Mouse (Mus musculus) gastrocnemius, postnatal 36 days (tissue): ENCODE data around the gene Hdac4. TPM values are rescaled to one million over a fixed set of nuclear protein-coding genes. Genes with fewer than 3 reads are reported as not detected.
A peak's percentile ranks its signal among the peaks of the same experiment; 100 is the strongest.

Experiments used
- DNase-seq, 2 experiments: peaks; one replicate each; pipeline ENCODE4 v3.0.0; 2022
- intact Hi-C: fragments of 180-260 bp; cut with DNase I; formaldehyde crosslinking; loops from one replicate; pipeline ENCODE4 v1.15.1; 2025
- total RNA-seq, 2 experiments: library from RNA; stranded (reverse); gene quantifications; 2 replicates each; pipeline ENCODE4 v1.2.3; 2021

Hdac4 gene
- total RNA-seq, 2 experiments from 2014 or later = 43.4 to 50.5 TPM

DNA sequence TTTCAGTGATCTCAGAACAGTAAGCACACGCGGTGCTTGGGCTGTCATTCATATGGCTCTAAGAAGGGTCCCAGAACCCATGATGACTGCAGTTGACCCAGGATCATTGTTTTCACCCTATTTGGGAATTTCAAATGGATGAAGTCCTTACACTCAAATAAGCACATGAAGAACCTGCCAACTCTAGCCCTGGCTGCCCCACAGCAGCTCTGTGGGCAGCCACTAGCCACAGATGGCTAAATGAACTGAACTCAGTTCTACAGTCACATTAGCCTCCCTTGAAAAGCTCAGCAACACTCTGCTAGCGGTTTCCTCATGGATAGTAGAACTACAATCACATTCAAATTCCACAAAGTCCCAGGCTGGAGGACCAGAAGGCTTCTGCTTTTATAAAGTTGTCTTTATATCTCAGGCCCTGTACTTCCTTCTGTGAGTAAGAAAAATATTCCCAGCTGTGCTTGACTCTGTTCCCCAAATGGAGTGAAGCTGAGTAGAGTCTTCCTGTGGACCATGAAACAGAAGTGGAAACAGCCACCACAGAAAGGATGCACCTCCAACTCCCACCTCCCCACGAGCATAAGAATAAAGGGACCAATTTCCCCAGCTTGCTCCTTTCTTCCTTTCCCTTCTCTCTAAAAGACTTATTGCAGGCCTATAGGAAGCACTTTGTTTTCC, 88.9 kb downstream of the Hdac4 start:
- intact Hi-C loops = no loop called here
- no peak for DNase-seq

GRCm38 (mm10) chr1:92104718-92105117, 90.8 kb downstream of the Hdac4 start:
- intact Hi-C loops = loop anchor here (5.0 kb wide), 1 partner anchor 87 kb away; no protein-coding TSS in a partner anchor
- no peak for DNase-seq

DNA sequence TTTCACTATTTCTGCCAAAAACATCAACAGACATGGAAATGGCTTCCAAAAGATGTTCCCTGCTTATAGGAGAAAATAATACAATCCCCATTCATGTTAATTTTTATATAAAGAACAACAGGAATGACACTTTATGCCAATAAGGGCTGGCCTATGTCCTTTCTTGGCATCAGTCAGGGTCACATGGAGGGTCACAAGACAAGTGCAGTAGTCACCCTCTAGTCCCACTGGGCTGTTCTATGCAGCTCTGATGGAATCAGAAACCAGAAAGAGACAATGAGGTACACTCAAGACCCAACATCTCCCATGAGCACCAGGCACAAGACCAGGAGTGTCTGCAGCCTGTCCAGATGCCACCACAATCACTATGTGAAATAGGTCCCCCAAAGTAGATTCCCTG, 91.5 kb downstream of the Hdac4 start:
- no peak for DNase-seq
- intact Hi-C loops = loop anchor here (5.0 kb wide), 1 partner anchor 87 kb away; no protein-coding TSS in a partner anchor

DNA sequence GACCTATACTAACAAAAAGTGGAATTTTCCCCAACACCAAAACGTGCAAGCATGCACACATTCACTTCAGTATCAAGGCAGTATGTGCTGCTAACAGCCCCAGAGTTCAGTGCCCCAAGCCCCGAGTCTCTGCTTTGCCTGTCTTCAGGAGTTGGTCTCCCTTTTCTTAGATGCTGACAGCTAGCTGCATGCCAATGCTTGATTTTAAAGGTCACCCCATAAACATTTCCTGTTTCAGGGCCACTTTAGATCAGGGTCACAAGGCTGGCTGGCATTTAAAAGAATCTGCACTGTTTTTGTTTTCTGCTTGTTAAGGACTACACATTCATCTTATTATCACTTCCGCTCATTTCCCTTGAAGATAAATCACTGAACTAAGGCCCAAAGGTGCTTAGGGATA, 92.1 kb downstream of the Hdac4 start:
- no peak for DNase-seq
- intact Hi-C loops = loop anchor here (5.0 kb wide), 1 partner anchor 86 kb away; no protein-coding TSS in a partner anchor

DNA sequence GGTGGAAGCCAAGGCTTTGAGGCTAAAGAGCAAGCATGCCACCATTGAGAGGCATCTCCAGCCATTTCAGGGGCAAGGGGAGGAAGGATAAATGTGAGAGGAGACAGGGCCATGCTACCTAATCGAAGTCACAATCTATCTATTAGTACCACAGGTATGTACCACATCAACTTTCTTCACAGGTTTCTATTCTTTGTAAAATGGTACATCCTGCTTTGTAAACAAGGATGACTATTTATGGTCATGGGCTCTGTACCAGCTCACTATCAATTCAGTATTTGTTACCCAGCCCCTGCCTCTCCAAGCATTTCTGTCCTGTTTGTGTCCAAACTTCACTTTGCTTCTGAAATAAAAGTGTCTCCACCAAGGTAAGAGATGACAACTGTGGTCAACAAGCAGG, 92.7 kb downstream of the Hdac4 start:
- intact Hi-C loops = loop anchor here (5.0 kb wide), 1 partner anchor 86 kb away; no protein-coding TSS in a partner anchor
- no peak for DNase-seq

- intact Hi-C loops = loop anchor here (5.0 kb wide), 1 partner anchor 83 kb away; no protein-coding TSS in a partner anchor
- DNase-seq = peak in 1 of 2 experiments; percentile 44
These were observed 95.1 kb downstream of the Hdac4 start for GRCm38 (mm10) chr1:92100371-92100891.

DNA sequence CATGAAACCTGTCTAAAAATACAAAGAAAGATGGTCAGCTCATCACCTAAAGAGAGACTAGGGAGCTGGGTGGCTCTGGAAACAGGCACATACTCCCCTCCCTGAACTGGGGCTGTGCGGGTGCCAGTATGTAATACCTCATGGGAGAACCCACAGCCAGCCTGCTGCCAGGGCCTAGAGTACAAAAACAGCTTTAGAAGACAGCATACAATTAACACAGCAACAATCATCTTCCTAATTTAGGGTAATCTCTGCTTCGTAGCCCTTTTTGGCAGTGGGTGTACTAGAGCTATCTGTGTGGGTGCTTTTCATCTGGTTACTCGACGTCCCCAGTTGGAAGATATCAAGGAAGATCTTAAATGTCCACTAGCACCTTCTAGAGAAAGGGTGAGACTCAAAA, 95.5 kb downstream of the Hdac4 start:
- intact Hi-C loops = loop anchor here (5.0 kb wide), 3 partner anchors 77 to 247 kb away; no protein-coding TSS in a partner anchor
- DNase-seq = no peak

GRCm38 (mm10) chr1:92099502-92099901, 96.0 kb downstream of the Hdac4 start:
- DNase-seq = peak; percentile 64 to 70
- intact Hi-C loops = loop anchor here (5.0 kb wide), 2 partner anchors 78 to 248 kb away; no protein-coding TSS in a partner anchor

DNA sequence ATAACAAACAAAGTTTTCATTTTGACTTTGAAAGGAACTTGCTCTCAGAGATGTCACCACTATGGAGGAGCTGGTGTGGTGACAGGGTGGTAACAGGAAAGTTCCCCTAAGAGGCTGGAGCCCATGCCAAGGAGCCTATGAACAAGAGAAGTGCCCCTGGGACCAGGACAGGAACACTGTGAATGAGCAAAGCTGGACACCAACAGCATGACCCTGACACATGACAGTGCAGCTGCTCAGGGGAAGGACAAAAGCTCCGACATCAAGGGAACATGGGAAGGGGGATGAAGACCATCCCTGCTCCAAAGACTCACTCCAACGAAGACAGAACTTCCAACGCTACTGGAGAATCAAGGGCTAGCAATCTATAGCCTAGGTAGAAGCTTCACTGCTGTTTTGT, 97.0 kb downstream of the Hdac4 start:
- no peak for DNase-seq
- intact Hi-C loops = loop anchor here (5.0 kb wide), 2 partner anchors 79 to 249 kb away; no protein-coding TSS in a partner anchor

DNA sequence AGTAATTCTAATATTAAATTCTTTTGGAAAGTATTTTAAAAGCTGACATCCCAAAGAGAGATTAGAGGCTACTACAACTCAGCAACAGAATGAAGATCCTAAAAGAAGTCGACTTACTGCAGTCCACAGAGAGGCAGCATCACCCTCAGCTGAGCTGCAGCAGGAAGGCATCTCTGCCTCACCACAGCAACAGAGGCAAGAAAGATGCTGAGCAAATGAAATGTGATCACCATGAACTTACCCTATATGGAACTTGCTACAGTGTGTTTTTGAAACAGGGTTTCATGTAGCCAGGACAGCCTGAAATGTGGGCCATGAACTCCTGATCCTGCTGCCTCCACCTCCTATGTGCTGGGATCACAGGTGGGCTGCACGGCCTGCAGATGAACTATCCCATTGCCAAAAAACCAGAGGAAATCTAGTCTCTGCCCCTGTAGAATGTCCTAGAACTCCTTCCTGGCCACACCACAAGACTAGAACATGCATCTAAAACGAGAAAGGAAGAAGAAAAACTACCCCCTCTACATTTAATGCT, 98.4 kb downstream of the Hdac4 start:
- intact Hi-C loops = loop anchor here (5.0 kb wide), 2 partner anchors 80 to 250 kb away; no protein-coding TSS in a partner anchor
- DNase-seq = no peak

DNA sequence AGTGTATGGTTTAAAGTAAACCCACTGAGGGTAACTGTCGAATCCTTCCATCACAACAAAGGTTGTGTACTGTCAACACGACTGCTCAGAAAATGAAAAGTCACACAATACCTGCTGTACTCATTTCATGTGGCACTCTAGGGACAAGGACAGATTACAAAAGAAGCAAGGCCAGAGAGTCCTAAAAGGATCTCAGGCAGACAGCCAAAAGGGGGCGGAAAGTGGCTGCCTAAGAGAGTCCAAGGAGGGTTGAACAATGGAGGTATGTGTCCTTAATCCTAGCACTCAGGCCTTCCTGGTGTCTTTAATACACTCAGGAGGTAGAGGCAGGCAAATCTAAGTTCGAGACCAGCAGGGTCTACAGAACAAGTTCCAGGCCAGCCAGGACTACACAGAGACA, 103.2 kb downstream of the Hdac4 start:
- intact Hi-C loops = no loop called here
- no peak for DNase-seq

DNA sequence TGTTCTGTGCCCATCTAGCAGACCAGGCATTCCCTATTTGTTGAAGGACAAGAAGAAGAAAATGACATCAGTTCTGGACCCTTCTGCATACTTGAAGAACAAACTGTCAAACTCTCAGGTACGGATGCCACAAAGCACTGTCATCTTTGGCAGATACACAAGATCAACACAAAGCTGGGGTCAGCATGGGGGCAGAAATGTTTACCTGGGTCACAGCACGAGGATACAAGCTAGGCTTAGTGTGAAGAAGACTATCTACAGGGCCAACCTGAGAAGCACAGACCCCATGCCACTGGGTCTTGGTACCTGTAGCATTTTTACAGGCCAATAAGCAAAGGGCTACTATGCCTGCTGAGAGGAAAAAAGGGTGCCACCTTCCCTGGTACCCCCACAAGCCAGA, 107.7 kb downstream of the Hdac4 start:
- DNase-seq = no peak
- intact Hi-C loops = no loop called here

DNA sequence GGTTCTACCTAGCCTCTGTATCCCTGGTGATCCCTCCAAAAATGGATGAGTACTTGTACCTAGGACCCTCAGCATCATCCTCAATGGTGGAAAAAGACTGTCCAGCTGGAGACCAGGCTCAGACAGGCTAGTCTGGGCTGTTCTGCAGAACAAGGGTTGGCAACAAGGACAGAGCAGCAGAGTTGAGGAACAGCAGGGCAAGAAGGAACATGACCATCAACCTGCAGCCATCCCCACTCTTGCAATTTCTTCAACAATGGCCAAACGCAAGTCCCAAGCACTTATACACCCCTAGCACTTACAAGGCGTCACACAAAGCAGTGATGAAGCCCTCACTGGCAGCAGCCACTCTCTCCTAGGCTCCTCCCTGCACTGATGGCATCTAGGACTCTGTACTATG, 108.2 kb downstream of the Hdac4 start:
- intact Hi-C loops = no loop called here
- no peak for DNase-seq

- DNase-seq = peak in 1 of 2 experiments; percentile 19
- intact Hi-C loops = no loop called here
These were observed 108.7 kb downstream of the Hdac4 start for GRCm38 (mm10) chr1:92086841-92087240.

- intact Hi-C loops = no loop called here
- peak in 1 of 2 experiments; percentile 7 for DNase-seq
These were observed 109.2 kb downstream of the Hdac4 start for GRCm38 (mm10) chr1:92086277-92086813.

GRCm38 (mm10) chr1:92084738-92085137, 110.8 kb downstream of the Hdac4 start:
- intact Hi-C loops = no loop called here
- peak in 1 of 2 experiments; percentile 8 for DNase-seq

- intact Hi-C loops = no loop called here
- peak in 1 of 2 experiments; percentile 8 for DNase-seq
These were observed 111.5 kb downstream of the Hdac4 start for GRCm38 (mm10) chr1:92084004-92084403.

DNA sequence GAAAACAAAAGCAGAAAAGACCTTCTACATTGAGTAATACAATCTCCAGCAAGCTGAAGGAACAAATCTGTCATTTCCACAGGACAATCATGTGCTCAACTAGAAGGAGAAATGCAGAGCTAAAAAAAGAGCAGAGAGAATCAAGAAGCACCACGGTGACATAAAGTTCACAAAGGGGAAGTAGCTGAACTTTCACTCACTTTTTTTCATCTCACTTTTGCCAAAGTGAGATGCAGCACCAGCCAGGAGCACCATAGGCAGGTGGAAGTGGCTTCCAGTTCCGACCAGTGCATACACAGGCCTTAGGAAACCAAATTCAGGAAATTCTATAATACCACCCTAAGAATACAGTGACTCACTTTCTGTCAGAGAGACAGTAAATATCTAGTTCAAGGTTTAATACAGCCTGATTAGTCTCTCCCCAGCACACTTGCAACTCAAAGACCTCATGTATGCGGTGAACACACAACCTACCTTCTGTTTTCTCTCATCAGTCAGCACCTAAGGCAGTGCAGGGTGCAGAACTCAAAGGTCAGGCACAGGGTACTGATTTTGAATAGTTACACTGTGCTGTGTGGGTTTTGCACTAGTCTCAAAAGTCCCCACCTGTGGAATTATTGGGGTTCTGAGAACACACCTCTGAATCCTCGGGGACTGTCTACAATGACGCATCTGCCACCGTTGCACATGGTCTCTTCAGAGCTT, 112.5 kb downstream of the Hdac4 start:
- intact Hi-C loops = no loop called here
- DNase-seq = peak in 1 of 2 experiments; percentile 8

DNA sequence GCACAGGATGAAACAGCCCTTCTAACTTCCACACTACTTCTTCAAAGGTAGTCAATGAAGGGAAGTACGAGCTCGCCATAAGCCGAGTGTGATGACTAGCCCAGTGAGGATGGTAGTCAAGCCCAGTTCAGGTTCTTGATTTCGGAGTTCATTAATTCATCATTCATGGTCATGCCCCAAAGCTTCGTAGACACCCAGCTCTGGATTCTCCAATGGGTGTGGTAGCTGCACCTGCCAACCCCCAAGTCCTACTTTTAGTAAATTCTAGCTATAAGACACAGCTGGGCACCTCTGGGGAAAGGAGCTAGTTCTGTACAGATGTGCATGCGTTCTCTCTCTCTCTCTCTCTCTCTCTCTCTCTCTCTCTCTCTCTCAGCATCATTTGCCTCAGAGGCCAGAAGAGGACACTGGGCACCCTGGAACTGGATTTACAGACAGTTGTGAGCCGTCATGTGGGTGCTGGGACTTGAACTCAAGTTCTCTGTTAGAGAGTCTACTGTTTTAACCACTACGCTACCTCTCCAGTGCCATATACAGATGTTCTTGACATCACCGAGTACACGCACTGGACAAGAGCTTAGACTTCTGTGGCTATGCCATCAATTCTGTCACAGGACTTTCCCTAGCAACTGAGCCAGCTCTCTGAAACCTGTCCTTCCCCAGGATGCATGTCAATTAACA, 113.2 kb downstream of the Hdac4 start:
- no peak for DNase-seq
- intact Hi-C loops = no loop called here

DNA sequence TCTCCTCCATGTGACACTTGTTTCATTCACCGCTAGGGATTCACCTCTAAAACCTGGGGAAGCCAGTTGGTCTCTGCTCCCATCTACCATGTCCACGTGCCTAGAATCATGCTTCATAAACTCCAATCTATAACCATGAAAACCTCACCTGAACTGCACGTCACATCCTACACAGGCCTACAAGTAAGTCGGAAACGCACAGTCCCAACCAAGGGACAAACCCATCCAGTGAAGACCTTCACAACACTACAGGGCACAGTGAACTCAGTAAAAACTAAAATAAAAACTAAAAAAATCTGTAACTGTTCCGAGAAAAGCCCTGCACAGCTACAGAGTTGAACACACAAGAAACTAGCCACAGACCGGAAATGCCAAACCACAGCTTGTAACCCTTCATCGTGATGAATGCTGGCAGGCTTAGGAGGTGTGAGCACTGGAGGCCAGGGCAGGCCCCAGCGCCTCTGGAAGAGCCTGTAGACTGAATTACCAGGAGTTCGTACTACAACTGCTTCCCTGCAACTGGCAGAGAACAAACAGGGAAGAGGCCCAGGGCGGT, 115.4 kb downstream of the Hdac4 start:
- intact Hi-C loops = no loop called here
- no peak for DNase-seq
